Mouse (Mus musculus): ENCODE results near the gene Scgb3a1.

- TF ChIP-seq CTCF (IDR thresholded peaks at IDR 0.05; ENCODE audit: borderline replicate concordance, insufficient read depth, low read depth, low read length) = no peak
- no peak for TF ChIP-seq POLR2A (IDR thresholded peaks at IDR 0.05; ENCODE audit: borderline replicate concordance, insufficient read depth, low read length)
Measured at GRCm38 (mm10) chr11:49713336-49714334, 50.2 kb downstream of the Scgb3a1 start.
